Mouse (Mus musculus): Measurements from ENCODE around the gene Cyyr1. TPM values are rescaled to one million over a fixed set of nuclear protein-coding genes. Genes with fewer than 3 reads are reported as not detected.

Gene Cyyr1
- 2.2 and 3.5 TPM in 2 replicates for polyA plus RNA-seq (2012; rRNA removed)

GRCm38 (mm10) chr16:85553297-85553696, at the start of gene Cyyr1:
Cyyr1 (minus strand) TSS chr16:85553397.

Other genes with a start within 250 kb of the Cyyr1 start
- gene Adamts1, start 249.7 kb upstream of the Cyyr1 start, polyA plus RNA-seq (2012; rRNA removed): 9.1 and 21.0 TPM in 2 replicates

Data from central nervous system, embryonic 11.5 days (tissue).